Mouse (Mus musculus): ENCODE data around the gene Cx3cl1. TPM values are rescaled to one million over a fixed set of nuclear protein-coding genes. Genes with fewer than 3 reads are reported as not detected.

Cx3cl1 gene
- 7.0 and 7.1 TPM in 2 replicates for polyA plus RNA-seq (2012; rRNA removed)

GRCm38 (mm10) chr8:94771941-94772670 is at the start of gene Cx3cl1:
TSS of gene Cx3cl1 (plus strand) at chr8:94772009.

GRCm38 (mm10) chr8:94745476-94746184 is 26.2 kb upstream of the Cx3cl1 start, which contains the start of gene Ccl22:
TSS of gene Ccl22 (plus strand) at chr8:94745590.

GRCm38 (mm10) chr8:94810153-94810552 is 38.3 kb downstream of the Cx3cl1 start, which contains the start of gene Ccl17:
TSS of gene Ccl17 (plus strand) at chr8:94810453.

Other genes starting within 250 kb of the Cx3cl1 start
- 12.1 and 14.7 TPM in 2 replicates for gene Cpne2, start 239.0 kb upstream of the Cx3cl1 start, polyA plus RNA-seq (2012; rRNA removed)
- 25.5 and 28.3 TPM in 2 replicates for gene Rspry1, start 170.1 kb upstream of the Cx3cl1 start, polyA plus RNA-seq (2012; rRNA removed)
- 76.1 and 182 TPM in 2 replicates for gene Fam192a, start 170.0 kb upstream of the Cx3cl1 start, polyA plus RNA-seq (2012; rRNA removed)
- 170 and 186 TPM in 2 replicates for gene Arl2bp, start 105.4 kb upstream of the Cx3cl1 start, polyA plus RNA-seq (2012; rRNA removed)
- gene Pllp, start 75.7 kb upstream of the Cx3cl1 start, polyA plus RNA-seq (2012; rRNA removed): 0.19 and 0.29 TPM in 2 replicates
- gene Ccl22, start 26.4 kb upstream of the Cx3cl1 start, polyA plus RNA-seq (2012; rRNA removed): not detected in 2 replicates
- gene Ccl17, start 38.4 kb downstream of the Cx3cl1 start, polyA plus RNA-seq (2012; rRNA removed): 0.15 TPM in 1 of 2 replicates, not detected in the other
- gene Coq9, start 66.3 kb downstream of the Cx3cl1 start, polyA plus RNA-seq (2012; rRNA removed): 56.5 and 57.9 TPM in 2 replicates
- gene Ciapin1, start 66.3 kb downstream of the Cx3cl1 start, polyA plus RNA-seq (2012; rRNA removed): 71.1 and 73.5 TPM in 2 replicates
- 124 and 127 TPM in 2 replicates for gene Polr2c, start 85.4 kb downstream of the Cx3cl1 start, polyA plus RNA-seq (2012; rRNA removed)
- 15.2 and 21.9 TPM in 2 replicates for gene Dok4, start 104.3 kb downstream of the Cx3cl1 start, polyA plus RNA-seq (2012; rRNA removed)
- gene Ccdc102a, start 146.1 kb downstream of the Cx3cl1 start, polyA plus RNA-seq (2012; rRNA removed): 24.7 and 25.5 TPM in 2 replicates
- 0.20 and 0.42 TPM in 2 replicates for gene Adgrg5, start 151.7 kb downstream of the Cx3cl1 start, polyA plus RNA-seq (2012; rRNA removed)
- gene Adgrg1, start 202.7 kb downstream of the Cx3cl1 start, polyA plus RNA-seq (2012; rRNA removed): 160 and 196 TPM in 2 replicates
- gene Adgrg3, start 245.7 kb downstream of the Cx3cl1 start, polyA plus RNA-seq (2012; rRNA removed): 3.7 and 5.3 TPM in 2 replicates